Mouse (Mus musculus) ovary, postnatal 14 days (tissue): ENCODE measurements around the gene Hist1h4b.
"Not testable (repeated sequence)": the region's sequence is repeated elsewhere in the genome, so short reads cannot be mapped to it uniquely, and the experiment has no call there.

ENCODE experiments used
- DNase-seq: peaks from one replicate; pipeline ENCODE4 v3.0.0; 2022; ENCODE audit warnings: low spot score

Gene Hist1h4b

DNA sequence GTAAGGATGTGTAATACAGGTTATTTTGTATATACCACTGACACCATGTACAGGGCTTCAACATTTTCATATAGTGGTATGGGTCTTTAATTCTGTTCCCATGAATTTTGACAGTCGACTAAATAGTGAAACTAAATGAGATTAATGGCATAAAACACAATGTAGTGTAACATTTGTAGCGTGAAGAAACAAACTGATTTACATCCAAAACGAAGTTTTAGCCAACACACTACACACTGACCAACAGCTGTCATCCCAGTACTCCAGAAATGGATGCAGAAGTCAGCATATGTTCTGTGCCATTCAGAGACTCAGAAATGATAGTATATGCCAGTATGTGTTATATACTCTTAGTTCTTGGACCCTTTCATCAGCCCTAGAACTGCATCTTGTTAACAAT, 1.1 kb downstream of the Hist1h4b start:
- no peak for DNase-seq

DNA sequence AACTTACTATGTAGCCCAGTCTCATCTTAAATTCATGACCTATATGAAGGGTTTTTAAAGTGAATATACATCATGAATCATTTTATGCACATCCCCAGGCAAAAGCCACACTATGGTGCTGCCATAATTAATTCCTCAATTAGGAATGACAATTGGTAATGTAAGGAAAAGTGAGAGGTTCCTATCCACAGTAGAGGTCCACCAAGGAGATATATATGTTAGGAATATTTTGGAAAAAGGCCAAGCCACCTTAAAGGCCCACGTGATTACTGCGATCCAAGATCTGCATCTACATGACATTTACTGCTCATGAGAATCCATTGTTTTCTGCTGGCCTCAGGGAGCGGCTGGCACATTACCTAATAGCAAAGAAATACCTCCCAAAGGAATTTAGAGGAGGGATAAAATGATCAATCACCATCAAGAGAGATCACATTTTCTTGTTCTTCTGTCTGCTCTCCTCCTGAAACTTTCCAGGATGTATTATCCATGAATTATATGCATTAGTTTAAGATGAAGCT, 2.5 kb downstream of the Hist1h4b start:
- DNase-seq, result no peak

DNA sequence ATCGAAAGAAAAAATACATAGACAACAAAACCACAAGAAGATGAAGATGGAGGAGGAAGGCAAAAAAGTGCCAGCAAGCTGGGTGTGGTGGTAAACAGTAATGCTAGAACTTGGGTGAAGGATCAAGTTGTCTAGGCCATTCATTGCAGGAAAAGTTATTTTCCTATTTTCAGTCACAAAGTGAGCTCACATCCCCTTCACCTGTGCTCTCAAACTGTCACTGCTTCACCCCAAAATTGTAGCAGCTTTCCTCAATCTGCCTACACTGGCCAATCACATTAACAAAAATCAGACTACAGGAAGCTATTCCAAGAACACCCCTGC, 3.1 kb downstream of the Hist1h4b start:
- no peak for DNase-seq

DNA sequence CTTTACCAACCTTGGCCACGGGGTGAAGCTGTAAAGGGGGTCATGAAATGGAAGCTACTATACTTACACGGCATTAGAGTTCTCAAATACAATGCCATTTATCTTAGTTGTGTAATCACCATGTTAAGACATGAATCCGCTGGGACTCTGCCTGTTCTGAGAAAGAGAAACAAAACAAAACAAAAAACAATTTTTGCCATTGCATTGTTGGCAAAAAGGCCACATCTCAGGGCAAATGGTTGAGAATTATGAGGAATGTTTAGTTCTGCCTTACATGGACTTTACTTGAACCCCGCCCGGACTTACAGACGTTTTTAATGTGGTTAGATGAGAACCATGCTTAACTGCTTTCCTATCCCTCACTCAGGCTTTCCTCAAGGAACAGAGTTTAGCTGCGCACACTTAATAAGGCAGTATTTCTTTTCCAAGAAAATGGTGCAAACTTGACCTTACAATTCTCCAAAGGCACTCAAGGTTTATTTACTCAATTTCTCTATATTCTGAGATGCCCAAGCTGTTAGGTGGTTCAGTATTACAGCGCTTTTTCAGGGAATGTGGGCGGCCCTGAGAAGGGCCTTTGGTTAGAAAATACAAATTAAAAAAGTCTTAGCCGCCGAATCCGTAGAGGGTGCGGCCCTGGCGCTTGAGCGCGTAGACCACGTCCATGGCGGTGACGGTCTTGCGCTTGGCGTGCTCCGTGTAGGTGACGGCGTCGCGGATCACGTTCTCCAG, 3.6 kb downstream of the Hist1h4b start:
- no peak for DNase-seq

DNA sequence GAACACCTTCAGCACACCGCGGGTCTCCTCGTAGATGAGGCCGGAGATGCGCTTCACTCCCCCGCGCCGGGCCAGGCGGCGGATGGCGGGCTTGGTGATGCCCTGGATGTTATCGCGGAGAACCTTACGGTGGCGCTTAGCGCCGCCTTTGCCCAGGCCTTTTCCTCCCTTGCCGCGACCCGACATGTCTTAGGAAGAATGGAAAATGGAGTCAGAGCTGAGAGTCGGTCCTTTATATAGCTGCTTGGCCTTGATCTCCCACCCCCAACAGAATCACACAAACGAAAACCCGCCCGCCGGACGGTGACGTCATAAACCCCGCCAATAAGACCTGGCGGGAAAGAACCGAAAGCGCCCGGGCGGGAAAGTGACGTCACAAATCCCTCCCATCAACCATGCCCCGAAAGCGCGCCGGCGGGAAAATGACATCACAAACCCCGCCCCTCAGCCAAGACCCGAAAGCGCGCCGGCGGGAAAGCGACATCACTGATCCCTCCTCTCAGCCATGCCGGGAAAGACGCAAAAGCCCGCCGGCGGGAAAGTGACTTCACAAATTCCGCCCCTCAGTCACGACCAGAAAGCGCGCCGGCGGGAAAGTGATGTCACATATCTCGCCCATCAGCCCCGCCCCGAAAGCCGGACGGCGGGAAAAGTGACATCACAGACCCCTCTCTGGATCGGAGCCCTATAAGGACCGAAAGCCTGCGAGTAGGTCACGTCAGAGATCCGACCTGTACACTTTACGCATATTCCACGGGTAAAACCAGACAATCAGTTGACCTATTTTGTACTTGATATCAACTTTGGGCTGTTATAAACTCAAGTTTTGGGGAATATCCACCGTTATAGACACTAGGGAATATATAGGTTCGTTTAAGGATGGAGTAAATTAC, 4.4 kb downstream of the Hist1h4b start, which contains the start of gene Hist1h4a:
TSS of gene Hist1h4a (minus strand) at position 259 of the 893 bp plus-strand sequence.
- peak; percentile 94 for DNase-seq

DNA sequence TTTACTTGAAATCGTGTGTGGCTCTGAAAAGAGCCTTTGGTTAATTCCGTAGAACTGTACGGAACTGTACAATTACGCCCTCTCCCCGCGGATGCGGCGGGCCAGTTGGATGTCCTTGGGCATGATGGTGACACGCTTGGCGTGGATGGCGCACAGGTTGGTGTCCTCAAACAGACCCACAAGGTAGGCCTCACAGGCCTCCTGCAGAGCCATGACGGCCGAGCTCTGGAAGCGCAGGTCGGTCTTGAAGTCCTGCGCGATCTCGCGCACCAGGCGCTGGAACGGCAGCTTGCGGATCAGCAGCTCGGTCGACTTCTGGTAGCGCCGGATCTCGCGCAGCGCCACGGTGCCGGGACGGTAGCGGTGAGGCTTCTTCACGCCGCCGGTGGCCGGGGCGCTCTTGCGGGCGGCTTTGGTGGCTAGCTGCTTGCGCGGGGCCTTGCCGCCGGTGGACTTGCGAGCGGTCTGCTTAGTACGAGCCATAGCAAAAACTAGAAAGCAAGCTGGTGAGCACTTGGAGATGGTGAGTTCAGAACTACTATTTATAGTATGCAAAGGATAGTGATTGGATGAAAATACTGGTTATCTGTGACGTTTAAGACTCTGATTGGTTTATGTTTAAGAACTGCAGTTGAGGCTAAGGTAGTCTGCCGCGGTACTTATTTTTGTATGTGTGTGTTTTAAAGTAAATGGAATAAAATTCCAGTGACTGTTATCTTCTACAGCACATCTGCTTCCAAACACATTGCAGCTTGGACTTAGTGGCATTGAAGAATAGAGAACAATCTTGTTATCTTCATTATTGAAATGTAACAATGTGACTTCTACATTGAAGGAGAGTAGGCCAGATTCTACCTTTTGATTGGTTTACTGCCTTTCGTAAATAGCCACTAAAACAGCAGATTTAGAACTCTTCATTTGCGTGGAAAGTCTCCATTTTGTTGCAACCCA, 5.3 kb downstream of the Hist1h4b start, which contains the start of gene Hist1h3a:
TSS of gene Hist1h3a (minus strand) at position 516 of the 951 bp plus-strand sequence.
- not testable (repeated sequence) for DNase-seq

DNA sequence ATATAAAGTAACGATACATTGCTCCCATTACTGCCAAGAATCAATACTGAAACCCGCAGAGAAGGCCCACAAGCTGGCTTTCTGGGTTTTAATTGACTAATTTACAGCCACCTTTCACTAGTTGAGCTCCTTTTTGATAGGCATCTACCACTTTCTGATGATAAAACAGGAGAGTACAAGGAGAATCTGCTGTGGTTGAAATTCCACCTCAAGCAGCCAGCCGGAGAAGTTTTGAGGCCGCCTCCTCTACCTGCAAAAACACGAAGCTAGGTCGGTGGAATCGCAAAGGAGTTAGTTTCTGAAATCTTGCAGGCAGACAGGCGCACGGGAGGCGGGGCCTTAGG, 6.4 kb downstream of the Hist1h4b start:
- no peak for DNase-seq

DNA sequence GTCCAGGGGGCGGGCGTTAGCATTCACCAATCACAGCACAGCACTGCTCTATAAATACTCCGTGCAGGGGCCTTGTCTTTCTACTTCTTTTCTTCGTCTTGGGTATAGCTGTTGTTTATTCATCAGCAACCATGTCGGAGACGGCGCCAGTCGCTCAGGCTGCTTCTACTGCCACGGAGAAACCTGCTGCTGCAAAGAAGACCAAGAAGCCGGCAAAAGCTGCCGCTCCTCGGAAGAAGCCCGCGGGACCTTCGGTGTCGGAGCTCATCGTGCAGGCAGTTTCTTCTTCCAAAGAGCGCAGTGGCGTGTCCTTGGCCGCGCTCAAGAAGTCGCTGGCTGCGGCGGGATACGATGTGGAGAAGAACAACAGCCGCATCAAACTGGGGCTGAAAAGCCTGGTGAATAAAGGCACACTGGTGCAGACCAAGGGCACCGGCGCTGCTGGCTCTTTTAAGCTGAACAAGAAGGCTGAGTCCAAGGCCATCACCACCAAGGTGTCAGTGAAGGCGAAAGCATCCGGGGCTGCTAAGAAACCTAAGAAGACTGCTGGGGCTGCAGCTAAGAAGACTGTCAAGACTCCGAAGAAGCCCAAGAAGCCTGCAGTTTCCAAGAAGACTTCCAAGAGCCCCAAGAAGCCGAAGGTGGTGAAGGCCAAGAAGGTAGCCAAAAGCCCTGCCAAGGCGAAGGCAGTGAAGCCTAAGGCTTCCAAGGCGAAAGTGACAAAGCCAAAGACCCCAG, 6.9 kb downstream of the Hist1h4b start, which contains the start of gene Hist1h1a:
TSS of gene Hist1h1a (plus strand) at position 81 of the 738 bp plus-strand sequence.
- DNase-seq, result peak; percentile 71

DNA sequence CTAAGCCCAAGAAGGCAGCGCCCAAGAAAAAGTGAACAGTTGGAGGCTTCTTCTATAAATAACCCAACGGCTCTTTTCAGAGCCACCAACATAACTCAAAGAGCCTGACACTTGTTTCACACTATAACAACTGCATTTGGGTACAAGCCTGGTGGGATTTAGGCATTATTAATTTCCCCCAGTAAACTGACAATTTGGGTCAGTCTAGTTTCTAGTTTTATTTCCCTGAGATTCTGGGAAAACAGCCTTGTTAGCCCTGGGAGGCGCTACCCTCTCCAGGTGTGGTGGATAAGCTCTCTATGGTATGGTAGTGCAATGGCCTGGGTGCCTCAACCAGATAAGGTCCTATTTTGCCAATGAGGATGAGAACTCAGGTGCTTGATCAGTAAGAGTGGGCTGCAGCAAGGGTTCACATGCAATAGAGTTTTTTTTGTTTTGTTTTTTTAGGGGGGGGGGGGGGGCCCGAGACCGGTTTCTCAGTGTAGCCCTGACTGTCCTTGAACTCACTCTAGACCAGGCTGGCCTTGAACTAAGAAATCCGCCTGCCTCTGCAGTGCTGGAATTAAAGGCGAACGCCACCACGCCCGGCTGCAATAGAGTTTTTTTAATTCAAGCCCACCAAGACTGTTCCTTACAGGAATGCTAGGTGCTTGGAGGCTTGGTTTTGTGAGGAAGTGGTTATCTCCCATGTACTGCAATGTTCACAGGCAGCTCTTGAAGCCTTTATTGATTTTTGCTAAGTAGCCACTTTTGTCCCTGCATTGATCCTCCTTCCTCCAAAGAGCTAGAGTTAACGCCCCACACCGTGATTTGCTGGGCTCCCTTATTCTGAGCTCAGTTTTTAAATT, 7.7 kb downstream of the Hist1h4b start:
- DNase-seq, result no peak

DNA sequence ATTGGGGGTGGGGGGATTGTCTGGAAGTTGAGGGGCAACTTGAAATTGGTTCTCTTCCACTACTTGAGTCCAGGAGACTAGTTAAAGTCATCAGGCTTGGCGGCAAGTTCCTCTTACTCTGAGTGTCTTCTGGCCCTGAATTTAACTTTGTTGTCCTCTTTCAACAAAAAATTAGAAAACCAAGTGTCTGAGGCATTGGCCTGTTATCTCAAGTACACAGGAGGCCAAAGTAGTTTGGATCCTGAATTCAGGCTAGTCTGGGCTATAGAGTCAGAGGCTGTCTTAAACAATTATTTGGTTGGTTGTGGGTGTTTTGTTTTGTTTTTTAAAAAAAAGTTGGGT, 8.3 kb downstream of the Hist1h4b start:
- DNase-seq, result no peak

DNA sequence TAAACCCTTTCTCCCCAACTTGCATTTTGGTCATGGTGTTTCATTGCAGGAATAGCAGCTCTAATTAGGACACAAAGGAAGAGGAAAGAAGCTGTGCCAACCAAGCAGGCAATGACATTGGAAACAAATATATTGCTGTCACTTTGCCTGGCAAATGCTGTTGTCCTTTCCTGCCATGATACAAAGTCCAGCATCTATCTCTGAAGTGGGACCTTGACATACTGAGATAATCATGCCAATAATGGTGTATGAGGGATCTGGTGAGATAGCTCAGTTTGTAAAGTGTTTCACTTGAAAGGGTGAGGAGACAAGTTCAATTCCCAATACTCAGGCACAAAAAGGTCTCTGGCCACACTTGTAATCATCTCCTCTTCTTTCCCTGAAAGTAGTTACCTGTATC, 10.0 kb downstream of the Hist1h4b start:
- no peak for DNase-seq

DNA sequence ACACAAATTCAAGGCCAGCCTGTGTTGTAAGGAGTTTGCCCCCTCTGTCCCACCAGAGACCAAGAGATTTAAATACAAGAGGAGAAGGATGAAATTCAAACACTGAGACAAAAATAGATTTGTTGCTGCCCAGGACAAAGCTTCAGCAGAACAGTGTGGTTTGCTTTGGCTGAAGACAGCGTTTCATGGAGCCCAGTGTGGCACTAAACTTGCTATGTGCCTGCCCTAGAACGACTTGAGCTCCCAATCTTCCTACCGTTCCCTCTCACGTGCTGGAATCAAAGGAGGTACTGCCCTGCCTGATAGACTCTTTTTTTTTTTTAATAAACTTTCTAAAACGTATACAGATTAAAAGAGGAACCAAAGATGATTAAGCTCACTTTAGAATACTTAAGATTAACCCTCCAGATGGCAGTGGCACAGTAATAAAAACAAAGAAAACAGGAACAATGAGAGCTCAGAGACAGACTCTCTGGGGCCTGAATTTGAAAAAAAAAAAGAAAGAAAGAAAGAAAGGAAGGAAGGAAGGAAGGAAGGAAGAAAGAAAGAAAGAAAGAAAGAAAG, 12.1 kb downstream of the Hist1h4b start:
- no peak for DNase-seq

DNA sequence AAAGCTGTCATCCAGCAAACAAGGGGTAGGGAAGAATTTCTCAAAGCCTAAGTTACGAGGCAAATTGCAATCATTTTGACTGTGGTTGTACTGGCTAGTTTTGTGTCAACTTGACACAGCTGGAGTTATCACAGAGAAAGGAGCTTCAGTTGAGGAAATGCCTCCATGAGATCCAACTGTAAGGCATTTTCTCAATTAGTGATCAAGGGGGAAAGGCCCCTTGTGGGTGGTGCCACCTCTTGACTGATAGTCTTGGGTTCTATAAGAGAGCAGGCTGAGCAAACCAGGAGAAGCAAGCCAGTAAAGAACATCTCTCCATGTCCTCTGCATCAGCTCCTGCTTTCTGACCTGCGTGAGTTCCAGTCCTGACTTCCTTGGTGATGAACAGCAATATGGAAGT, 12.8 kb downstream of the Hist1h4b start, which contains the start of gene Trim38:
TSS of gene Trim38 (plus strand) at position 301 of the 400 bp plus-strand sequence.
- DNase-seq, result not testable (repeated sequence)

DNA sequence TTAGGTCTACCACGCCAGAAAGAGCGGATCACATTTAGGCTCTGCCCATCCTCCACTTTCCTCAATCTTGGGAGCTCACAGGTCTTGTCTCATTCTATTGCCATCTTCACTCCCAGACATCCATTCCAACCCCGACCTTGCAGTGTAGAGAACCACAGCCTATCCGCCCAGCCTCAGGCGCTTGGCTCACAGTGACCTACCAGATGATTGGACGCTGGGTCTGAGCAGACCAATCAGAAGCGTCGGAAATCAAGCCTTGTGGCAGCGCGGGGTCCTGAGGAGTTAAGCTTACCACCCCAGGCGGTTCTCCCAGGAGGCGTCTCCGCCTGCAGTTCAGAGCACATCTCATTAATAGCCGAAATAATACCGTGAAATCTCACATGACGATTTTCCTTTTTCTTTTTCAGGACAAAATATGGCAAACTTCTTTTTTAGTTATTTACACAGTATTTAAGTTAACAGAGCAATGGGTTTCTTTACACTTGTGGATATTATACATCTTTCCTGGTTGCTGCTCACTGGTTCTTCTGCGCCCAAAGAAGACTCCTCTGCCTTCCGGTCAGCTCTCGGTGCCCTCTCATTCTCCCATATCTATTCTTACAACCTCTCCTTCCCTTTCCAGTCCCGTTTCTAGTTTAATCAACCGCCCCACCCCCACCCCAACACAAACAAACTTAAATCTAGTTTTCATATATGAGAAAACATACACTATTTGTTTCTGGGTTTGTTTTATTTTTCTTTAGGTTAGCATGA, 15.9 kb downstream of the Hist1h4b start:
- DNase-seq, result peak; percentile 27

DNA sequence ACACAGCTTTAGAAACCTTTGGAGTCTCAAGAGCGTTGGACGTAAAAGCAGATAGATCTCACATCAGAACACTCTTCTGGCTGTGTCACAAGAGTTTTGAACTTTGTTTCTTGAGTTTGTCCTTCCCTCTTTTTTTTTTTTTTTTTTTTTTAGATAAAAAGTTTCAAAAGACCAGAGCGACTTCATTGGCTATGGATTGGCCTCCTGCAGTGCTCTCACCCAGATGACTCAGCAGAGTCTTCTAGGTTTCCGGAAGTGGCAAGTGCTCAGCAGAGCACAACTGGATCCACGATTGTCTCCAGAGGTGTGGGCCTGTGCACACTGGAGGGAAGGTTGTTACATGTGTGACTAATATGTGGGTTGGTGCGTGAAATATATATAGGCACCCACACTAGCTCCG, 21.5 kb downstream of the Hist1h4b start:
- no peak for DNase-seq

DNA sequence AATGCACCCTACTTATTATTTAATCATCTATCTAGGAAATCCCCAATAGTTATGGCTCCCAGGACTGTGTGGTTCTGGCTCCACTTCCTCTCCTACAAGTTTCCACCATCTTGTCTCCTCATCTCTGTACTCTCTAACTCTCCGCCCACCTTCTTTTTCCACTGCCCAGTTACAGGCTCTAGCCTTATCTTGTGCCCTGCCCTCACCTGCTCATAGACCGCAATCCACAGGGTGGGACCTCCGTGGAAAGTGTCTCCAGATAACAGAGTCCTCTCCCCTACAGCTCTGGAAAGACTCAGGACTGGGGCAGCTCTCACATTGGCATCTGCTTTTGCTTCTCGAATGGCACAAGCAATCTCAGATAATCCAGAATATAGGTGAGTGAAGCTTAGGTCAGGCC, 22.2 kb downstream of the Hist1h4b start:
- DNase-seq, result no peak

DNA sequence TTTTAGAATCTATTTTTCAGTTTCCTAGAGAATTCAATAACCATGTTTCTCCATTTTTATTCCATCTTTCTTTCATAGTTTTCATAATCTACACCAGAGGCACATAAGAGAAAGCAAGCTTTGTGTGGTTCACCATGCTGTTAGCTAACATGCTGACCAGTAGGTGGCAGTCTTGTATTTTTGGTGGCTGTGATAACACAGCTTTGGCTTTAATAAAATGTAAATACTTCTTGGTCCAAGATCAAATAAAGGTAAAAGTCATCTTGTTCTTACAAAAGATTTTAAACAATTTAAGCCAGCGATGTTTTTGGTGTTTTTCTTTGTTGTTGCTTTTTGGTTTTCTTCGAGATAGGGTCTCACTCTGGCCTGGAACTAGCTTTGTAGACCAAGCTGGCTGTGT, 35.7 kb downstream of the Hist1h4b start:
- peak; percentile 29 for DNase-seq

DNA sequence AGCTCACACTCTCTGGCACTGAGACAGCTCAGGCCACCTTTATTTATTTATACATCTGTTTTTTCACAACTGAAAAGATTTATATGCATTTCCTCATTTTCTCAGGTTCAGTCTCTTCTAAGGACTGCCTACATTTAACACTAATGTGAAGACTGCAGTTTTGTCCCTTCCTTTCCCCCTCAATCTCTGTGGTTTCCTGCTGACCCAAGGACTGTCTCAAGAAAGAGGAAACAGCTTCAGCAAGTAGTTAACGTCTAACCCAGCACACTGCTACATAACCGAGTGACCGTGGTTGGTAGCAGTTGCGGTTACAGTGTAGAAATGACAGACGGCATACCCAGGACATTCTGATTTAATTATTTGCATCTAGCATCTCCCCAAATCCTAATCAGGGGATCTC, 42.6 kb downstream of the Hist1h4b start:
- DNase-seq, result no peak

DNA sequence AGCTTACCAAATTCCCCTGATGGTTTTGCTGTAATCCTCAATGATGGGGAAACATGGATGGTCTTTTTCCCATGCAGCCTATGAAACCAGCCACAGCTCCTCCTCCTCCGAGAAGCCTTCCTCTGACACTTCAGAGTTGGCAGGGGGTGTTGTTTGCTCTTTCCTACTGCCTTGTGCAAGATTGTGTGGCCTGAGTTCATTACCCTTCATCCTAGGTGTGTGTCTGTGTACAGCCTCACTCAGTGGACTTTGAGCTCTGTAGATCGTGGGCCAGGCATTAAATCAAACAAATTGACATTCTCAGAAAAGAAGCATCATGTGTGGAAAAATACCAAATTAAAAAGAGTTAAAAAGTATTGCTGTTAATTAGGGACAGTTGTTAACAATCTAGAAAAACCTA, 47.7 kb downstream of the Hist1h4b start:
- DNase-seq, result no peak
